Mouse (Mus musculus) limb, embryonic 10.5 days (tissue): Measurements from ENCODE around the gene Nat8f6. TPM values are rescaled to one million over a fixed set of nuclear protein-coding genes. Genes with fewer than 3 reads are reported as not detected.

Experiments
- microRNA-seq: library from miRNA; unstranded; fragments of <30 nt; microRNA quantifications from one replicate; pipeline ENCODE4, GENCODE M21; 2017
- polyA plus RNA-seq: library from polyadenylated mRNA; unstranded; fragments of >200 nt; fragmentation: Nextera tagmentation; extraction: Ambion mirVana; gene quantifications from 2 replicates; pipeline ENCODE4 v1.2.1, GENCODE M21; 2016

Nat8f6 gene
- polyA plus RNA-seq, 1 experiment from 2014 or later: not detected

Small RNA genes within 50 kb of the gene (microRNA-seq; reads per million reads assigned to microRNA genes)
- gene Mir6375: not detected

Other genes with a start within 250 kb of the Nat8f6 start
- gene Alms1, start 233.4 kb downstream of the Nat8f6 start, polyA plus RNA-seq: 8.9 and 11.3 TPM in 2 replicates
- gene Nat8f7, start 107.7 kb downstream of the Nat8f6 start, polyA plus RNA-seq: not detected in 2 replicates
- gene Nat8f3, start 55.2 kb downstream of the Nat8f6 start, polyA plus RNA-seq: 0.11 and 0.21 TPM in 2 replicates
- gene Nat8f5, start within 50 bp of the Nat8f6 start, polyA plus RNA-seq: not detected in 2 replicates
- not detected in 2 replicates for gene Nat8, start 11.1 kb upstream of the Nat8f6 start, polyA plus RNA-seq
- not detected in 2 replicates for gene Nat8f2, start 48.2 kb upstream of the Nat8f6 start, polyA plus RNA-seq
- gene Nat8f4, start 83.9 kb upstream of the Nat8f6 start, polyA plus RNA-seq: 1.5 and 1.8 TPM in 2 replicates
- 27.5 and 32.5 TPM in 2 replicates for gene Tprkb, start 90.9 kb upstream of the Nat8f6 start, polyA plus RNA-seq
- 3.2 and 5.2 TPM in 2 replicates for gene Nat8f1, start 94.7 kb upstream of the Nat8f6 start, polyA plus RNA-seq
- gene Dusp11, start 140.7 kb upstream of the Nat8f6 start, polyA plus RNA-seq: 39.0 and 45.0 TPM in 2 replicates
- gene Figla, start 195.2 kb upstream of the Nat8f6 start, polyA plus RNA-seq: not detected in 2 replicates
- 6.1 and 7.7 TPM in 2 replicates for gene Add2, start 207.7 kb upstream of the Nat8f6 start, polyA plus RNA-seq